Mouse (Mus musculus): ENCODE measurements around the gene Polr3b.

The Polr3b gene

GRCm38 (mm10) chr10:84705234-84705633 is 83.1 kb downstream of the Polr3b start:
- ATAC-seq (ENCODE audit: insufficient number of reproducible peaks, low FRiP score, low TSS enrichment): no peak

- ATAC-seq (ENCODE audit: insufficient number of reproducible peaks, low FRiP score, low TSS enrichment): no peak
Observed at GRCm38 (mm10) chr10:84706543-84706942, 84.5 kb downstream of the Polr3b start.

- ATAC-seq (ENCODE audit: insufficient number of reproducible peaks, low FRiP score, low TSS enrichment): no peak
Observed at GRCm38 (mm10) chr10:84707226-84707625, 85.1 kb downstream of the Polr3b start.

DNA sequence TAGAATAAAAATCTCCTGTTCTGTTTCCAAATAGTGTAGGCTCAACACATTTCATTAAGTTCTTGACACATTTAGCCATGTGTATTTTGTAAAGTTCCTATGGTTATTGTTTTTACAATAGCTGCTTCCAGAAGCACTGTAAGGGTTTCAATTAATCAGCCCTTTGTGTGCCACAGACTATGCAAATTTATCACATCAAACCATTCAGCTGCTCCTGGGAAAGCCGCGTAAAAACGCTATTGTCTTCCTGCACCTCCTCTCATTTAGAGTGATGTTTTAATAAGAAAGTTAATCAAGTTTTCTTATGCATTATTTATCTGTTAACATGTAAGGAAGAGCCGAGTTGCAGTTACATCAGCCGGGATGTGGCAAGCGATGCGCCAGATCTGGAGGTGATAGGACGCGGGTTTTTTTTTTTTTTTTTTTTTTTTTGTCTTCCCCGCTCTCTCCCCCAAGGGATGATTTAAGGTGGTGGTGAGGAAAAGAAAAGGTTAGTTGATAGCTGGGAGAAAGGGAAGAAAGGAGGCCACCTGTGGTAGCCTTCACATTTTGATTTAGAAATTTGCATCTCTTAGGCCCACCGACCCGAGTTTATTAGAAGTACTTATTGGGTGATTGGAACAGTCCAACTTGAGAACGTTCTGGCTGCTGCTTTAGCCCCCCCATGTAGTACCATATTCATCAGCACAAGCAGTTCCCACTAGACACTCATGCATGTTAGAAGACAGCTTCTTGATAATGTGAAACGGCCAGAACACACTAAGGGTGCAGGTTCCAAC is 85.8 kb downstream of the Polr3b start:
- ATAC-seq (ENCODE audit: insufficient number of reproducible peaks, low FRiP score, low TSS enrichment): no peak

GRCm38 (mm10) chr10:84710192-84710591 is 88.1 kb downstream of the Polr3b start:
- ATAC-seq (ENCODE audit: insufficient number of reproducible peaks, low FRiP score, low TSS enrichment): no peak

GRCm38 (mm10) chr10:84710827-84711226 is 88.7 kb downstream of the Polr3b start:
- no peak for ATAC-seq (ENCODE audit: insufficient number of reproducible peaks, low FRiP score, low TSS enrichment)

GRCm38 (mm10) chr10:84711479-84711878 is 89.4 kb downstream of the Polr3b start:
- ATAC-seq (ENCODE audit: insufficient number of reproducible peaks, low FRiP score, low TSS enrichment): no peak

GRCm38 (mm10) chr10:84711940-84712339 is 89.8 kb downstream of the Polr3b start:
- no peak for ATAC-seq (ENCODE audit: insufficient number of reproducible peaks, low FRiP score, low TSS enrichment)

DNA sequence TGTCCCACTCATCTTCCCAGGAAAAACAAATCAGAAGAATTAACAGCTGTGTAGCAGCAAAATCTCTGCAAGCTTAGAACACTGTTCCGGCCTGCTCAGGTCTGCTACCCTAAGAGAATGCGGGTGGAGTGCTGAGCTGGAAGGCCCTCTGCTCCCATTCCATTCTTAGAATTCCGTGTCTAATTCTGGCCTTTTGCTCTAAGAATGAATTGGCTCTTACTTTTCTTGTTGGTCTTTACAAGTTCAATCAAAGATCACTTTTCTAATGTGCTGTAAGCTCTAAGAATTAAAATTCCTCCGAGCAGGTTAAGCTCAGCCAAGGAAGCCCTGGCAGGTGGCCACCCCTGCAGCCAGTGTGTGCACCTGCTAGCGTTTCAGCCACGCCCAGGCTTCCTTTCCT is 90.4 kb downstream of the Polr3b start:
- no peak for ATAC-seq (ENCODE audit: insufficient number of reproducible peaks, low FRiP score, low TSS enrichment)

DNA sequence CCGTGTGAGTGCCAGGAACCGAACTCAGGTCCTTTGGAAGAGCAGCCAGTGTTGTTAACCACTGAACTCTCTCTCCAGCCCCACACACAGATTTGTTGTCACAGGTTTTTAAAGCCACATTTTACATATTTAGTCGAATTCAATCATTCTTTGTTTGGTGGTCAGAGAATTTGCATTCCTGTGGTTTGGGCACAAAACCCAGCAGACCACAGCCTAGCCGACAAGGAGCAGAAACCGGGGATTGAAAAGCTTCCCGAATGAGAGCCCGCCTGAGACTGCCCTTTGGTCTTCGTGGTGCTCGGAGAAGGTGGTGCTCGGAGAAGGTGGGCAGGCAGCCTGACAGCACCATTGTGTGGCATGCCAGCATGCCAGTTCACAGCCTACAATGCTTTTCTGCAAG is 91.0 kb downstream of the Polr3b start:
- ATAC-seq (ENCODE audit: insufficient number of reproducible peaks, low FRiP score, low TSS enrichment): no peak

GRCm38 (mm10) chr10:84715639-84716038 is 93.5 kb downstream of the Polr3b start:
- no peak for ATAC-seq (ENCODE audit: insufficient number of reproducible peaks, low FRiP score, low TSS enrichment)

DNA sequence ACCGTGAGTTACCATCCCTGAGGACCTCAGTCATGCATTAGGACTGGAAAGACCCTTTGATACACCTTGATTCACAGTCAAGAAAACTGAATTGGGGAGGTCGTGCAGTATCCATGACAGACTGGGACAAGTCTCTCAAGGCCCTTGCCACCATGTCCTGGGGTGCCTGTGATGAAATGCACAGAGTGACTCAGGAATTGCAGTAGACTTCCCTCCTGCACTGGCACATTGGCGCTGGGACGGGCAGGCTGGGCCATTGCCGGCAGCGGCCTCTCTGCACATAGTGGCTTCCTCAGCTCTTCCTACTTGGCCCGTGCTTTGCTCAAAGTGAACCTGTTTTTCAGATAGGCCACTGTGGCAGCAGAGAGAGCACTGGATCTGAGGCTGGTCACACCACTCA is 94.5 kb downstream of the Polr3b start:
- ATAC-seq (ENCODE audit: insufficient number of reproducible peaks, low FRiP score, low TSS enrichment): no peak

DNA sequence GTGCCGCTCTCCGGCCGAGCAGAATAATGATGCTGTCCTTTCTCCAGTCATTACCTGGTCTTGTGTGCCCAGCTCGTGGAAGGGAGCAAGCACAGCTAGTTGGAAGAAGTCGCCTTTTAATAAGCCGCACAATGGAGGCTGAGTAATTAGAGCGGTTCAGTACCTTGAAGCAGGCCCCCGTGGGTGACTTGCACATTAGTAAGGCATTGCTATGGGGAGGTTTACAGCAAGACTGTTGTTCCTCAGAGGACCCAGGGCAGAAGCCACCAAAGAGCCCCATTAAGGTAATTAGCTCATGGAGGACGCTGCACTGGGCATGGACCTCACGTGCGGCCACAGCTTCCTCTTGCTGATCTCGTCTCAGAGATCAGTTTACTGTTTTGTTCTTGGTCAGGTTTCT is 100.6 kb downstream of the Polr3b start:
- ATAC-seq (ENCODE audit: insufficient number of reproducible peaks, low FRiP score, low TSS enrichment): no peak

DNA sequence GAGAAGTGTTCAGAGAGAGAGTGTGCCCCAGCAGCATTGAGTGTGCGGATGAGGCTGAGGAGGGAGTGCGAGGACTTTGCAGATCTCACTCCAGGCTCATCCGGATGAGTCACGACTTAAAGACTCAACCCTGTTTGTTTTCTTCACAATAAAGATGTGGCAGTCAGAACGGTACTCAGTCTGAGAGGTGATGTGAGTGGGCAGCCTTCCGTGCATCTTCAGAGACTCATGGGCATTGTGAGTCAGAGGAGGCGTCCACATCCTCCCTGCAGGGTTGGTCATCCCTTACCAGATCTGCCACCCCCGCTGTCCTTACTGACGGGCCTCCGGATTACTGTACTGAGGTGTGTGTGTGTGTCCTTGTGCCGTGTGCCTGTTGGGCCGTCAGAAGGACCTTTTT is 104.9 kb downstream of the Polr3b start:
- ATAC-seq (ENCODE audit: insufficient number of reproducible peaks, low FRiP score, low TSS enrichment): no peak

GRCm38 (mm10) chr10:84727760-84728159 is 105.7 kb downstream of the Polr3b start:
- ATAC-seq (ENCODE audit: insufficient number of reproducible peaks, low FRiP score, low TSS enrichment): no peak

DNA sequence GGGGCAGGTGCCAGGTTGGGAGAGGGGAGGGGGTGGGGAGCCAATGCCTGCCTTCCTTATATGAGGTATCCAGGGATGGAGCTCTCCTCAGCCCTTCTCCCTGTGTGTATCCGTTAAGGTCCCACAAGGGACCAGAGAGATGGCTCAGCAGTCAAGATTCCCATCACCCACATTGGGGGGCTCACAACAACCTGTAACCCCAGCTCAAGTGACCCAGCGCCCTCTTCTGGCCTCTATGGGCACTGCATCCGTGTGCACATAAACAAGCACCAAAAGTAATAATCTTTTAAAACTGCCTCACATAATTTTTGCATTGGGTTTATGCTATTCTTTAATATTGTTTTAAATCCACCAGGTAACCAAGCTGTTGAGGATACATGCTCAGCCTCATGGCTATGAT is 108.0 kb downstream of the Polr3b start:
- no peak for ATAC-seq (ENCODE audit: insufficient number of reproducible peaks, low FRiP score, low TSS enrichment)

GRCm38 (mm10) chr10:84730956-84731355 is 108.9 kb downstream of the Polr3b start:
- no peak for ATAC-seq (ENCODE audit: insufficient number of reproducible peaks, low FRiP score, low TSS enrichment)

DNA sequence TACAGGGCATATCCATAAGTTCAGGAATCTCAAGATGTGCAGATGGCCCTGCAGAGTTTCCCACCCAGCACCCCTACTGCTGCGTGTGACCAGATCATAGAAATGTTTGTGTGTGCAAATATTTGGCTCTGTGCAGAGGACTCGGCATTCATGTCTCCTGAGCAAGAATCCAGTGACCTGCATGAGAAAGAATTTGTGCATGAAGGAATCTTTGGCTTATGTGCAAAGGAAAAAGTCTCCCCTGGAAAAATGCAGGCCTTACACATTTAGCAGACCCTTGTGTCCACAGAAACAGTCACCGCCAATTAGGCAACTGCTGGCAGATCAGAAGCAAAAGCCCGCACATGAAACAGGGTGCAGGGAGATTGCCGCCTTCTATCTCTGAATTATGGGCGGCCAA is 111.4 kb downstream of the Polr3b start:
- ATAC-seq (ENCODE audit: insufficient number of reproducible peaks, low FRiP score, low TSS enrichment): no peak

GRCm38 (mm10) chr10:84754851-84755785 is 133.0 kb downstream of the Polr3b start:
- no peak for ATAC-seq (ENCODE audit: insufficient number of reproducible peaks, low FRiP score, low TSS enrichment)

- no peak for ATAC-seq (ENCODE audit: insufficient number of reproducible peaks, low FRiP score, low TSS enrichment)
Observed at GRCm38 (mm10) chr10:84755786-84756203, 133.7 kb downstream of the Polr3b start, which contains the start of gene Rfx4. Gene Rfx4 (plus strand): TSS chr10:84756062.

GRCm38 (mm10) chr10:84756435-84757095 is 134.5 kb downstream of the Polr3b start:
- ATAC-seq (ENCODE audit: insufficient number of reproducible peaks, low FRiP score, low TSS enrichment): no peak
